Mouse (Mus musculus) cerebellum, adult 18-20 months (tissue): ENCODE results near the gene Pak2.

ENCODE experiments used
- DNase-seq, 2 experiments: peaks; one replicate each; pipeline ENCODE4 v3.0.0; 2021

The Pak2 gene

GRCm38 (mm10) chr16:31993946-31994345, 85.2 kb downstream of the Pak2 start:
- no peak for DNase-seq

- DNase-seq = no peak
Observed at GRCm38 (mm10) chr16:31993195-31993594, 85.9 kb downstream of the Pak2 start.

- DNase-seq = no peak
Observed at GRCm38 (mm10) chr16:31992039-31992438, 87.1 kb downstream of the Pak2 start.

- DNase-seq = no peak
Observed at GRCm38 (mm10) chr16:31980946-31981345, 98.2 kb downstream of the Pak2 start.

GRCm38 (mm10) chr16:31979501-31979900, 99.6 kb downstream of the Pak2 start:
- no peak for DNase-seq

- no peak for DNase-seq
Observed at GRCm38 (mm10) chr16:31975258-31975657, 103.9 kb downstream of the Pak2 start.
